Mouse (Mus musculus) MEL (cell line): ENCODE measurements around the gene Zfand6.

ENCODE experiments used
- CTCF ChIP-seq, 3 experiments: IDR thresholded peaks in 2 of 3; conservative IDR thresholded peaks in 1 of 3; 2 replicates each; pipeline ENCODE4 v1.5.1; 2011 to 2012; ENCODE audit warnings: low read length in 3 of 3, low read depth in 2 of 3, mild to moderate bottlenecking in 2 of 3, improper control_type of control experiment in 1 of 3, inconsistent platforms in 1 of 3, mixed read lengths in 1 of 3, moderate library complexity in 1 of 3; ENCODE audit not compliant: control insufficient read depth in 1 of 3, insufficient read depth in 1 of 3, poor library complexity in 1 of 3, severe bottlenecking in 1 of 3
- EP300 ChIP-seq, 2 experiments: IDR thresholded peaks; 2 replicates each; pipeline ENCODE4 v1.6.1; 2011; ENCODE audit warnings: improper control_type of control experiment in 2 of 2, low read length in 2 of 2, low read depth in 1 of 2, mild to moderate bottlenecking in 1 of 2
- GATA1 ChIP-seq: IDR thresholded peaks from 2 replicates; pipeline ENCODE4 v1.6.1; 2011; ENCODE audit warnings: low read depth, low read length, improper control_type of control experiment
- MAFK ChIP-seq: IDR thresholded peaks from 2 replicates; pipeline ENCODE4 v1.6.1; 2011; ENCODE audit warnings: low read depth, mild to moderate bottlenecking, low read length, improper control_type of control experiment, borderline replicate concordance
- MAX ChIP-seq: IDR thresholded peaks from 2 replicates; pipeline ENCODE4 v1.6.1; 2011; ENCODE audit warnings: low read length, improper control_type of control experiment
- MYC ChIP-seq: IDR thresholded peaks from 2 replicates; pipeline ENCODE4 v1.6.1; 2011; ENCODE audit warnings: low read depth, mild to moderate bottlenecking, low read length, improper control_type of control experiment, moderate library complexity
- POLR2A ChIP-seq, 2 experiments: IDR thresholded peaks; 2 replicates each; pipeline ENCODE4 v1.6.1; 2011 to 2012; ENCODE audit warnings: low read length in 2 of 2, mild to moderate bottlenecking in 2 of 2, control low read depth in 1 of 2, improper control_type of control experiment in 1 of 2, low read depth in 1 of 2, moderate library complexity in 1 of 2; ENCODE audit not compliant: control insufficient read depth in 1 of 2, insufficient read depth in 1 of 2, poor library complexity in 1 of 2
- POLR2AphosphoS2 ChIP-seq: IDR thresholded peaks from 2 replicates; pipeline ENCODE4 v1.6.1; 2011; ENCODE audit warnings: low read length, improper control_type of control experiment
- POLR2AphosphoS5 ChIP-seq: IDR thresholded peaks from 2 replicates; pipeline ENCODE4 v1.6.1; 2012; ENCODE audit warnings: low read depth, borderline replicate concordance, mild to moderate bottlenecking, inconsistent platforms, low read length, moderate library complexity, mixed read lengths
- TCF12 ChIP-seq: IDR thresholded peaks from 2 replicates; pipeline ENCODE4 v1.6.1; 2014; ENCODE audit warnings: low read depth, mild to moderate bottlenecking, inconsistent platforms, low read length, improper control_type of control experiment, moderate library complexity
- UBTF ChIP-seq: IDR thresholded peaks from 2 replicates; pipeline ENCODE4 v1.6.1; 2012; ENCODE audit warnings: low read depth, mild to moderate bottlenecking, inconsistent platforms, low read length, improper control_type of control experiment, moderate library complexity, borderline replicate concordance; ENCODE audit not compliant: insufficient read depth
- USF2 ChIP-seq, 2 experiments: IDR thresholded peaks; 2 replicates each; pipeline ENCODE4 v1.6.1; 2011 to 2012; ENCODE audit warnings: improper control_type of control experiment in 2 of 2, low read length in 2 of 2, borderline replicate concordance in 1 of 2, inconsistent platforms in 1 of 2, low read depth in 1 of 2, mild to moderate bottlenecking in 1 of 2; ENCODE audit not compliant: insufficient read depth in 1 of 2
- ZKSCAN1 ChIP-seq: IDR thresholded peaks from 2 replicates; pipeline ENCODE4 v1.6.1; 2012; ENCODE audit warnings: low read depth, mild to moderate bottlenecking, inconsistent platforms, low read length, improper control_type of control experiment, moderate library complexity
- ZNF384 ChIP-seq: IDR thresholded peaks from 2 replicates; pipeline ENCODE4 v1.6.1; 2012; ENCODE audit warnings: low read depth, mild to moderate bottlenecking, inconsistent platforms, low read length, improper control_type of control experiment

DNA sequence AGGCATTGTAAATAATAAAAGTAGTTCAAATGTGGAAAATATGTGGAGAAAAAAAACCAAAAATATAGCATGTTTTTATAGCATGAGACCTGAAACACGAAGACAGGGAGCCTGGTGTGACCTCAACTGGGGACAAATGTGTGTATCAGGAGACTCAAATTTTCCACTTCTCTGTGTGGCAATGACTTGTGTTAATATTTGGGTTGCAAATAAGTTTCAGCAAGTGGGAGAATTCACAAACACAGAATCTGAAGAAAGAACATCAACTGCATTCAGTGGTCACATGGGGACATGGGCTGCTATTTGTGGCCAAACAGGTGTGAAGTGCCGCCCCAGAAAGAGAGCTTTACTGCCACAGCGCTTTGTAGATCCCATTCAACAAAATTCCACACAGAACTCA lies 93.1 kb downstream of the Zfand6 start:
- TF ChIP-seq CTCF (IDR thresholded peaks at IDR 0.05 in 2 of 3, conservative IDR thresholded peaks at IDR 0.05 in 1 of 3; ENCODE audit: control insufficient read depth in 1 of 3, insufficient read depth in 1 of 3, low read depth in 2 of 3, low read length in 3 of 3, poor library complexity in 1 of 3, severe bottlenecking in 1 of 3) = no peak
- no peak for TF ChIP-seq UBTF
- TF ChIP-seq MAX = no peak
- TF ChIP-seq GATA1 = no peak
- no peak for TF ChIP-seq POLR2AphosphoS2
- no peak for TF ChIP-seq ZNF384
- no peak for TF ChIP-seq MYC
- no peak for TF ChIP-seq USF2 (IDR thresholded peaks at IDR 0.05; ENCODE audit: borderline replicate concordance in 1 of 2, insufficient read depth in 1 of 2, low read depth in 1 of 2, low read length in 2 of 2)
- TF ChIP-seq POLR2AphosphoS5 = no peak
- no peak for TF ChIP-seq POLR2A (IDR thresholded peaks at IDR 0.05; ENCODE audit: control insufficient read depth in 1 of 2, insufficient read depth in 1 of 2, low read depth in 1 of 2, low read length in 2 of 2, poor library complexity in 1 of 2)
- TF ChIP-seq MAFK = no peak
- no peak for TF ChIP-seq ZKSCAN1
- no peak for TF ChIP-seq EP300 (IDR thresholded peaks at IDR 0.05; ENCODE audit: low read depth in 1 of 2, low read length in 2 of 2)
- TF ChIP-seq TCF12 = no peak
